Mouse (Mus musculus) liver (tissue): ENCODE data around the gene Cipc.

Experiments
- DNase-seq: peaks from one replicate; pipeline ENCODE4 v3.0.0-alpha.2; 2020; ENCODE audit warnings: mixed read lengths

Gene Cipc

DNA sequence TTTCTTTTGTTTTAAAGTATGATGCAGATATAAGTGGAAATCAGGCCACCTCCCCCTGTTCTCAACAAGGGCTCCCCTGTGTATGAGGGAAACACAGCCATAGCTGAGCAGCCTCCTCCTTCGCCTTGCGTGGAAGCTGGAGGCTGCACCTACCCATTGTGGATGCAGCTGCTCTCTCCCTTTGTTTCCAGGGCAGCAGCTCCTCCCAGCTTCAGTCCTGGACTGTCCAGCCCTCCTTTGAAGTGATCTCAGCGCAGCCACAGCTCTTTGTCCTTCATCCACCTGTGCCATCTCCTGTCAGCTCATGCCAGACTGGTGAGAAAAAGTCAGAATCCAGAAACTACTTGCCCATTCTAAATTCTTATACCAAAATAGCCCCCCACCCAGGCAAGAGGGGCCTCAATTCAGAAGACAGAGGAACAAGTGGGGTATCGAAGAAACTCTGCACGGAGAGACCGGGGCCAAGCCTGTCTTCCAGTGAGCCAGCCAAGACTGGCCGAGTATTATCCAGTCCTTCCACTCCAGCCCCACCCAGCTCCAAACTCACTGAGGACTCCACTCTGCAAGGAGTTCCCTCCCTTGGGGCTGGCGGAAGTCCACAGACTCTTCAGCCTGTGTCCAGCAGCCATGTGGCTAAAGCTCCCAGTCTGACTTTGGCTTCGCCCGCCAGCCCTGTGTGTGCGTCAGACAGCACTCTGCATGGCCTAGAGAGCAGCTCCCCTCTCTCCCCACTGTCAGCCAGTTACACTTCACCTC, 14.9 kb downstream of the Cipc start:
- no peak for DNase-seq

DNA sequence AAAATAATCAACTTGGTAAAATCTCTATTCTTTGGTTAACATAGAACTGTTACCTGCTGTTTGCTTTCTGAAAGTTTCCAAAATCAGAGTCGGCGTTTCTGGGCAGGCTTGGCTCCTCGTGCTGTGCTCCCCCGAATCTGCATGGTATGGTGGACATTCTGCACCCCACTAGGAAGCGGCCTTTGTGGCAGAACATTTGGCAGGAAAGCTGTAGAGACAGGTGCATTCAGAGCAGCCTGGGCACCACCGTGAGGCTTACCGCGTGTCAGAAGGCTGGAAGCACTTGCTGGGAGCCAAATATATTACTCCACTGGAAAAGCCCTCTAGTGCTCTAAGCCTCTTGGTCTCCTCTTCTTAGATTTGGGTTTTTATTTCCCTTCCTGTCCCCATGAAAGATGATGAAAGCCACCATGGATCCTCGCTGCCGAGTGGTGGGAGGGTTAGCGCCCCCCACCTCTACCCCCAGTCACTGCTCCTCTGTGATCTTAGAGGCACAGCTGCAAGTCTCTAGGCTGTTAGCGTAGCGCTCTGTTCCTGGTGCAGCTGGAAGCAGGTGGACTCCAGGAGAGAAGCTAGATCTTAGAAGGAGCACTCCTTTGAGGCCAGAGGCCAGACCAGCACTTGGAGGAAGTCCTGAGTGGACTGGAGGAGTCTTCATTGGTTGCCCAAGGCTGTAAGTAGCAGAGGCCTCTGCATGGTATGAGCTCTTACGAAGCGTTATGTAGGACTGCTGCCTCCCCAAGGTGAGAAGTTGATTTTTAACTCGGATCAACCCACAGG, 17.6 kb downstream of the Cipc start:
- DNase-seq: no peak

DNA sequence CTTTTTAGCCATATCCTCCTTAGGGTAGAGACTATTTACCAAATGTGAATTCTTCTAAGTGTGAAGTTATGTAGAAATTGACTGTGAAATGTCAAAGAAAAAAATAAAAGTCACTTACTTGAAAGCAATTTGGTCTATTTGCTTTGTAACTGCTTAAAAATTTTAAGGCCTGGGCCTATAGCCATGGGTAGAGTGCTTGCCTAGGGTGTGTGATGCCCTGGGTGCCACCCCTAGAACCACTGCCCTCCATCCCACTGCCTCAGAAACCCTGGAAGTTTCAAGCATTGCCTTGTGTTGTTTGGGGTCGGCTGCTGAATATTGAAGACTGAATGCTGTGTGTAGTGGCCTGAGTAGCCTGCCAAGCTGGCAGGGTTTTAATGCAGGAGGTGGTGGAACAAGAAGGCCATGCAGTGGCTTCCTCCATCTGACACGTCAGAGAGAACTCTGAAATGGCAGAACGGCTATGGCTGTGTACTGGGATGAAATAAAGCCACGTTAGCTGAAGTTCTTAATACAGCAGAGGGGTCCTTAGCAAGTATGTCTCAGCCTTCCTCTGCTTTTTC, 18.5 kb downstream of the Cipc start:
- no peak for DNase-seq

DNA sequence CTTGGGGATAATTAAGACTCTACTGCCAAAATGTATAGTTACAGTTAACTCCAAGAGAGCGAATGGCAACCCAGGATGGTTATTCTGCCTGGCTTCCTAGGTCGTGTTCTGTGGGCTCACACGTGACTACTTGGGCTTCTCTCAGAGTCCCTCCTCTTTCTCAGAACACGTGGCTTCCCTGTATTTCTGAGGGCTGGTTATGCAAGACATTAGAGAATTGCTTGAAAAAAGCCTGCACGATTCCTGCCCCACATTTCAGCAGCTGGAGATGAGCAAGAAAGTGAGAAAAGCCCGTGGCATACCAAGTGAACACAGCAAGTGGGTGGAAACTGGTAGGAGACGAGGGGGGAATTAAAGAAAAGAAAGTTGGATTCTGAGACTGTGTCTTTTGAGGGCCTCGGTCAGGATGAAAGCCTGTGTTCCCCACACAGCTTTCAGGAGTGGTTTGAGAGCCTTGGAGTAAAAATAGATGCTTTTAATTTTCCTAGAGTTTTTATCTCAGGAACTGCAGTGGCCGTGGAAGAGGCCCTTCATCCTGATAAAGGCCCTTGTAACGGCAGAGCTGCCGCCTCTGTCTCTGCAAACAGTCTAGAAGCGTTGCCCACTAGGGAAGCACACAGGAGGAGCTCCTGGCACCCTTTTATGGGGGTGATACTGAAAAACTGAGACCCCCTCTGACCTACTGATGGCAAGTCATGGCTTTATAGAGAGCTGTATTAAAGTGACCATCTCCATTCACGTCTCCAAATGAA, 21.8 kb downstream of the Cipc start:
- peak; percentile 63 for DNase-seq

DNA sequence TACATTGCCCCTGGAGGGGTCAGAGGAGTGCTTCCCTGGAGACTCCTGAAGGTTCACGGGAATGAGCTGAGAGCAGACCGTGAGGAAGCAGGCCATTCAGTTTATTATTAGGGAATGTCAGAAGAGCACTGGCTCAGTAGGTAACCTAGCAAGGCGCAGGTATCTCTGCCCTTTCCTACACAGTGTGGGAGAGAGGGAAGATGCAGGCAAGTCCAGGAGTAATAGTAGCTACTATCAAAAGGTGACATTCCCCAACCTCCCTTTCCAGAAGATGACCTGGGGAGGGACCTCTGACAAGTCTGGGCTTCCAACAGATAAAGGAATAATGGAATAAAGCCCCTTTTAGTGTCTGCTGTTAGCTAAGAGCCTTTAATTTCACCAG, 22.4 kb downstream of the Cipc start:
- no peak for DNase-seq

DNA sequence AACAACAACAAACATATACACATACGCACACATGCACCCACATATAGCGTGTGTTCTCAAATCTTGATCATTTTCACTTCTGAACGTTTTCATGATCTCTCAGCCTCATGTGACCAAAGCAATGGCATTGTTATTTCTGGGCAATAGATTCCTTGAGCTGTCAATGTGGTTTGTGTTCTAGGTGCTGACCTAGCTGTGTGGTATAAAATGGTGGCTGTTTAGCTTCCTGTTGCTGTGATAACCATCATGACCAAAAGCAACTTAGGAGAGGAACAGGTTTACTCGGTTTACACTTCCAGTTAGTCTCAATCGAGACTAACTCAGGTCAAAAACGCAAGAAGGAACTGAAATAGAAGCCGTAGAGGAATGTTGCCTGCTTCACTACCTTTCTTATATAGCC, 24.2 kb downstream of the Cipc start:
- no peak for DNase-seq

DNA sequence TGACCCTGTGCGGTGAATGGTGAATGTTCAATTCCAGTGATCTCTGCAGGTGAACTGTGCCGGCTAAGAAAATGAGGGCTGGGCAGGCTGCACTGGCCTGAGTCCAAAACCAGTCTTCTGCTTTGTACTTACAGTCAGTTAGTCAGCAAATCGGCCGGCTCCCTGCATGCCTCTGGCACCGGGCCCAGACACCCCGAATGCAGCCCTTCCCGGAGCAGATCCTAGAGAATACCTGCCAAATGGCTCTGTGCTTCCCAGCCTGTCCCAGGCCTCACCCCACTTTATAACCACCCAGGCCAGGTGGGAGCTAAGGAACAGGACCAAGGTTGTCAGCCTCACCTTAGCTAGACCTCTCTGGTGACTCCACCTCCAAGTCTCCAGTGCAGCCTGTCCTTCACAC, 26.4 kb downstream of the Cipc start:
- DNase-seq: peak; percentile 55

DNA sequence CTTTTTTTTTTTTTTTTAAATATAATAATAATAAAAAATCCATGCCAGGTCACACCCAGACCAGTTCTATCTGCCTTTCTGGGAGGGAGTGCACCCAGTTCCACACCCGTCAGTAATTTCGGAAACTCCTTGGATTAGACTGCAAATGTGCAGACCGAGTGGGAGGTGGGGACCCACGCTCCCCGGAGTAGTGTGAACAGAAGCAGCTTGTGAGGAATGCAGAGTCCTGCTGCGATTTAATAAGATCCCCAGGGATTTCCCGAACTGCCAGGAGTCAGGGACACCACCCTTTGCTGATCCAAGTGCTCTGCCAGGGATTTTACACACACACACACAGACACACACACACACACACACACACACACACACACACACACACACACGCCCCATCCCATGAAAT, 26.9 kb downstream of the Cipc start:
- DNase-seq: no peak

DNA sequence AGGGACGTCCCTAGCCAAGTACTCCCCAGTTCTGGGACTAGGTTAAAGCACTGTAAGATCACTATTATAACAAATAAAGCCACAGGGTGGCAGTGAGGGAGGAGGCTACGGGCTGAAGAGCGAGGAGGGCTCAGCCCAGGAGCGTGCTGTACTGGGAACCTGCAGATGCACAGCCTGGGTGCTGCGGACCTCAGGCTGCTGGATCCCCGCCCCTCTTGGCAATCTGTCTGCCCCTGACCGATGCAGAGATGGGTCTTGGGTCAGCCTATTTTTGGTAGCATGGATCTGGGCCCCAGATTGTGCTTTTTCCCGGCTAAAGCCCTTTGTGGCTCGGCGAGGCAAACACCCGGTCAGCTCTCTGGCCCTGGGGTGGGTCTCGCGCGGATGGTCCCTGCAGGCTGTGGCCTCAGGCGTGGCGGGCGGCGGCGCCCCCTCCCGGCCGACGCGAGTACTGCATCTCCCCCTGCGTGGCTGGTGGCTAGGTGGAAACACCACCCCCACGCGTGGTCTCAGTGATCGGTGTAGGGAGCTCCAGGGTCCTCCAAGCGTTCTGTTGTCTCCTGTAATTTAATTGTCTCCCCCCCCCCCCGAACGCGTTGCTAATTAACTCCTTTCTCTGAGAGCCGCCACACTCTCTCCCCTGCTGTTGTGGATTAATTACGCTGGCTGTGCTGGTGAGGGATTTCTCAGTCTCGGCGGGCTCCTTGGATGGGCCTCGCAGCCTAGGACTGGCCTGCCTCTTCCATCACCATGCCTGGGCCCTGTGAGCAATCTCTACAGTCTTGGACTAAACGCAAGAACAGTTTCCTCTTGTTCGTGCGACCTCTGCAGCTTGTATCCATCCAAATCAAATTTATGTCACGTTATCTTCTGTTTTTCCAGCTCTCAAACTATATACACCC, 27.8 kb downstream of the Cipc start:
- peak; percentile 66 for DNase-seq

DNA sequence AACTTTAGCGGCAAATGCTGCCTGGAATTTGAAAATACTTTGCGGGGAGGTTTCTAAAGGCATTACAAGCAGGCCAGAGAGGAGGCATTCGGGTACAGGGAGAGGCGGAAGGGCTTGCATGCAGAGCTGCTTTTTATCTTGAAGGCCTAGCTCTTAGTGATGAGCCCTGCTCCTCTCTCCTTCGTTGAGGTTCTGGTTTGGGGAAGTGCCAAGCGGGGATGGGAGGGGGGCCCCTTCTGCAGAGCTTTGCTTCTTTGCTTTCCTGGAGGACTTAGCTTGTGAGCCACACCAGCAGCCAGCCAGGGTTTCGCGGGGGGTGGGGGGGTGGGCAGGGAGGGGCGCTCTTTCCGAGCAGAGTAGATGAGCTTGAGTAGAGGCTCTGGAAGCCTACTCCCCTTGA, 28.9 kb downstream of the Cipc start:
- no peak for DNase-seq

DNA sequence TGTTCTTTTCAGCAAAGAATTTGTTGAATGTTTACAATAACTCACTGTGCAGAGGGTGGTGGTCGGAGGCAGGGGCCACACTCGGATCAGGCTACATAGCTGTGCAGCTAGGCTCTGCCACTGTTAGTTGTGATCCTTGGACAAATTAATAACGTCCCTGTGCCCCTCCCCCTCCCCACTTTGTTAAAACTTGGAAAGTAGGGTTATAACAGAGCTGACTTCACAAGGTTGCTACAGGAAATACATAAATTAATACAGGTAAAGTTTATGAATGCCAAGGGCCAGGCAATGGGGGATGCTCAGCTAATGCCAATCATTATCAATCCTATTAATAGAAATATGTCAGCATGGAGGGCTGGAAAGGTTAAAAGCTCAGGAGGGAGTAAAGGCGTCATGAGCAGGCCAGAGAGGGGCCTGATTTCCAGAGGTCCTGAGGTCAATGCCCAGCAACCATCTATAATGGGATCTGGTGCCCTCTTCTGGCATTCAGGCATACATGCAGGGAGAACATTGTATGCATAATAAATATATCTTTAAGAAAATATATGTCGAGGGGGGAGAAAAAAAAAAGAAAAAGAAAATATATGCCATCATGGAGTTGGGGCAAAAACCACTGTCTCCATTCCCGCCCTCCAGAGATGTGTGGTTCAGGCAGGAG, 29.8 kb downstream of the Cipc start:
- no peak for DNase-seq

DNA sequence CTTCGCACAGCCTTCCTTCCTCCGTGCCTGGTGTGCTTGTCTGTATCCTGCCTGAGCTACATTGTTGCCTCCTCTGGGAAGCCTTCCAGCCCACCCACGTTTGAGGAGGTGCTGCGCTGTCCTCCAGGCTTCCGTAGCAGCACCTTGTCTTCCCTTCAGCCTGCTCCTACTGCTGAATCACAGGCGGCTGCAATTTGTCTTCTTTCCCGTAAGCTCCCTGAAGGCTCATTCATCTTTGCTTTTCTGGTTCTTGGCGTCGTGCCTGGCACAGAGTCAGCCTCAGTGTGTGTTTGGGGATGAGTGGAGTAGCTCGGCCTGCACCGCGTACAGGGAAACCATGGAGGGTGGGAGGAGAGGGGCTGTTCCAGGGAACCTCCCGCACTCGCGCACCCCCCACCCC, 31.0 kb downstream of the Cipc start:
- peak; percentile 46 for DNase-seq

DNA sequence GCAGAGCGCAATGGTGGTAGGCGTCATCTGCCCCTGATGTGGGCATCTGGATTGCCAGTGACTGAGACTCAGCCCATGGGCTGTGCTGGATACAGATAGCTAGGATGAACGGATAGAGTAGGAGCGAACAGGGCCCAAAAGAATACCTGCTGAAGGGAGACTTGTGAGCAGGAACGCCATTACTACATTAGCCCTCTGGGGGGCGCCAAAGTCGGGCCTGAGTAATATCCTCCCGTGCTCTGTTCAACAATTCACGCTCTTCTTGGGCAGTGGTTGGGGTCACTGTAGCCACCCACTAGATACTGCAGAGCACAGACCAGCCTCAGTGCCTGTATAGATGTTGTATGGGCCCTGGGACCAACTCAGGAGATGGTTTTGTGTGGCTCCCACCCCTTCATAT, 34.3 kb downstream of the Cipc start:
- DNase-seq: no peak

DNA sequence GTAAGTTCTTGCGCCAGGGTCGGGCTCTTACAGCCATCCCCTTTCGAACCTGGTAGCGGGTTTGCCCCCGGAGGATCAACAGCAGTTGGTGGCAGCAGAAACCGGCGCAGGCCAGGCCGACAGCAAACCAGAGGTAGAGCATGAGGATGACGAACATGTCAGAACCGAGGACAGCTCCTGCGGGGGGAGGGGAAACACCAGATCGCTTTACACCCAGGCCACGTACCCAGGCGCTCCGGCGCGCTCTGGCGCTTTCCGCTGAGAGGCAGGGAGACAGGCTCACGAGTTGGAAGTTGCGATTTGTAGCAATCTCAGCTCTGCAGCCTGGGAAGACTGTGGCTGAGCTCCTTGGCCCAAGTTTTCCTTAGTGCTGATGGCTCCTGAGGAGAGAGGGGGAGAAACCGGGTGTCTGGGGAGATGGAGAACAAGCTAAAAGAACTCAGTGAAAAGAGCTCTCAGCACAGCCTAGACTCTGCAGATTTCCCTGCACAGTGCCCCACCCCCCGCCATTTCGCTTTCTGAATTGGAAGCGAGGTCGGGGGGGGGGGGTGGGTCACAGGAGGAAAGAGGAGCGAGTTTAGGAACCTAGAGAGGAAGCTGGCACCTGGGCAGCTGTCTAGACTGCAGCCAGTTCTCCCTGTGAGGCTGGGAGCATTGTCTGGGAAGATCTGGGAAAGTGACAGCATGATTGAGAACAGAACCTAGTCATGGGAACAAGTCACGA, 36.8 kb downstream of the Cipc start:
- DNase-seq: peak; percentile 66

DNA sequence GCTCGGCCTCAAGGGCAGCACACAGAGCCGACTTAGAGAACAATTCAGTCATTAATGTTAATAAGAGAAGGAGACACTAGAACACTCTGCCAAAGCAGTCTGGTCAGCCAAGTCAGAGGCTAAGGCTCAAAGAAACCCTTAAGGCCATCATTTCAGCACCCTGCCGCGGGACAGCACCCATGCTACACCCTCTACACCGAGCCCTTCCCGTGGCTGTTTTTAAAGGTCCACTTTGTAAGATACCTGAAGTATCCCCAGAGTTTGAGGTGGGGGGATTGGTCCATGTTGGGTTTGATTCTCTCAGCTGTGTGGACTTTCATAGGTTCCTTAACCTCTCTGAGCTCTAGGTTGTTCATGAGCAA, 37.3 kb downstream of the Cipc start:
- peak; percentile 30 for DNase-seq

DNA sequence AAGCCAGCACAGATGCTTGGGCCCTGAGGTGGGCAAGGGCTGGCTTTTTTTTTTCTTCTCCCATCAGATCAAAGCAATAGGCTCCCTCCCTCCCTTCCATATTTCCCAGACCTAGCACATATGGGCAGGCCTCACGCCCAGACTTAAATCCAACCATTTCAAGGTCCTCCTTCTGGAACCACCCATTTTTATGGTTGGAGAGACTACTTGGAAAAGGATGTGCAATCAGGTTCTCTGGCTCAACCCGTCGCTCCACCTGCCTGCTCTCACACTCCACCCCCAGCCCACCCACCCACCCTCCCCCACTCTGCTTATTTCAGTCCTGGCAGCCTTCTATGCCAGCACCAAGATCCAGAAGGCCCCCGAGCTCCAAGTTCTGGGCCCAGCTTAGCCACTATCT, 39.7 kb downstream of the Cipc start:
- DNase-seq: no peak

DNA sequence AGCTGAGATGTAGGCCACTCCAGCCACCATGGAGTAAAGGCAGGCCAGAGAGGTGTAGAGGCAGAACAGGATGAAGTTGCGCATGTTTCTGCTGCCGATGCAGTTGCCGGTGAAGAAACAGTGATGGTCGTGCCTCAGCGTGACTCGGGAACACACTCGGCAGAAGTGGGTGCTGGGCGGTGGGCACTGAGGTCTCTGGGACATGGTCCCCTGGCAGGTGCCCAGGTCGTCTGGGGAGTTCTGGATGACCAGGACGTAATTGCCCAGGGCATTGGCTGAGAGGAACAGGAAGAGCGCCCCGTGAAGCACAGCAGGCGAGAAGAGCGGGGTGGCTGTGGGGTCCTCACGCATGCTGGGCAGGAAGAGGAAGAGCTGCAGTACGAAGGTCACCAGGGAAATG, 41.4 kb downstream of the Cipc start:
- DNase-seq: no peak

DNA sequence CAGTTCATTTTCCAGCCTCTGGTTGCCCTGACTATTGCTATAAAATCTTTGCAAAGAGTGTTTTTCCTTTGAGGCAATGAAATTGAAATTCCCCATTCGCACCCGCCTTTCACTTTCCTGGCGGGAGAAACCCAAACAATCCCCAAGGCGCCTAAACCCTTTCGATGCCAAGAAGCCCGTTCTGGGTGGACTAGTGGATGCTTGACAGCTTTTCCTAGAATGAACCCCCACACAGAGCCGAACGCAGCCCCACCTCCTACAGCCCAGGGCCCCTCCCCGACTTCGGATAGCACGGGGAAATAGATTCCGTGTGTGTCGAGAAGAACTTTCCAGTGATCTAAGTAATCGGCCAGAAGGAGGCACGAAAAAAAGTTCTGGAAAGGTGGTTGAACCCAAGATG, 42.5 kb downstream of the Cipc start:
- no peak for DNase-seq

DNA sequence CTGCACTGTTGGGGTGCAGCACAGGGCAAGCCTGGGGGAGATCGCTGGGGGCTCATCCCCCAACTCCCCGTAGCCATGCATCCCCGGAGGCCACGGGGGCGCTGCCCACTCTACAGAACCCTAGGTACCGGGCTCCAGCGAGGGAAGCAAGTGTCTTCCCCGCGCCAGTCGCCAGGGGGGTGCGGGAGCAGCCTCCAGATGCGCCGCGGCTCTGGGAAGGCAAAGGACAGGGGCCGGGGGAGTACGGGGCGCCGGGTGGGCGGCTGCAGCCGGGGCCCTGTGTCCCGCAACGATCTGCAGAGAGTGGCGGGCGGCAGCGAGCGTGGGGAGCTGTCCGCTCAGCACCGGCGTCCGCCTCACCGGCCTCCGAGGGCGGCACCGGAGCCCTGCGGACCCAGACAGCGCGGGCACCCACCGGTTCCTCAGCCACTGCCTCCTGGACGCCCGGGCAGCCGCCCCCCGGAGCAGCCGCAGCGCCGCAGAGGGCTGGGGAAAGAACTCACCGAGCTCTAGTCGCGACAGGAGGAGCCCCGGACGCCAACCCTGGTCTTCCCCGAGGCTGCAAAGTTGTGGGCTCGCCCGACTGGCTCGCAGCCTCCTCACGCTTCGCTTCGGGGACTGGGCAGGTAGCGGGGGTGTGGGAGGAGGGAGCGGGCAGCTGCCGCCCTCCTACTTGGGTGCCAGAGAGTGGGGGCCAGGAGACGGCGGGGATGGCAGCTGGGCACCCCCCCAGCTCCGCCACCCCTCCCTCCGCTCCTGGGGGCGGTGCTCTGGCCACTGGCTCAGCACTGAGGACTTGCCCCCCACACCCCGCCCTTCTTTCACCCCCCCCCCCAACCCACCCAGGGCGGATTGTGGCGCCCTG, 43.3 kb downstream of the Cipc start, which contains the start of gene Zdhhc22:
TSS of gene Zdhhc22 (minus strand) at position 541 of the 865 bp plus-strand sequence.
- DNase-seq: peak; percentile 39

DNA sequence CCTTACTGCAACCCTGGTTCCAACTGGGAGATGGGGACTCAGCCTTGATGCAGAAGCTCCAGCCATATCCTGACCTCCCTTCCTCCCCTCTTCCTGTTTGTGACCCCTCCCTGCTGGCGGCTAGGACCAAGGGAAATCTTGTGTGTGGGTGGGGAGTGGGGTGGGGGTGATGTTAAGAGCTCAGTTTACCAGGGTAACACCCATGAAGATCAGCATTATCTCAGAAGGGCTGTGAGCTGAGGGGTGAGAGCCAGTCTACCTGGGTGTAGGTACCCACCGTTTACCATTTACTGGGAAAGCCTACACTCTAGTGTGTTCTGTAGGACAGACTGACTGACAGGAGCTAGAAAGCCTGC, 43.9 kb downstream of the Cipc start:
- no peak for DNase-seq
